Mouse (Mus musculus): Measurements from ENCODE around the gene Rcn3.

DNA sequence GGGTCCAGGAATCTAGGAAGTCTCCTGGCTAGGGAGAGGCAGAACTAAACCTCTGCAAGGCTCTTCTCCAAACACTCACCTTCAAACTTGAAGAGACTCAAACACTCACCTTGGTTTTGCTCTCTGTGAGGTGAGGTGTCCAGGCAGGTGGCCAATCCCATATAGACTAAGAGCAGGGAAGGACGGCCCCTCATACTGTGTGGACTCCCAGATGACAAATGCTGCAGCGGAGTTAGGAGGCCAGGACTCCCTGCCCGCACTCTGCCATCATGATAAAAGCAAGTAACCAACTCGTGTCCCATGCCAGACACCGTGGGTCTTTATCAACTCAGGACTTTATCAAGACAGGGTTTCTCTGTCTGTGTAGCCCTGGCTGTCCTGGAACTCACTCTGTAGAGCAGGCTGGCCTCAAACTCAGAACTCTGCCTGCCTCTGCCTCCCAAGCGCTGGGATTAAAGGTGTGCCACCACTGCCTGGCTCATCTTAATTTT, 31.3 kb downstream of the Rcn3 start:
- TF ChIP-seq POLR2A (IDR thresholded peaks at IDR 0.05; ENCODE audit: borderline replicate concordance, low read depth, low read length) (no peak), CTCF (IDR thresholded peaks at IDR 0.05; ENCODE audit: low read depth, low read length) (no peak)

Data from bone marrow macrophage, adult 2 months (primary cell).